Mouse (Mus musculus): ENCODE measurements at regions not wholly inside any gene's neighbourhood (a gene's known extent, or its start where the extent isn't known, plus 50 kb on each side); places are given as distances from the start of the nearest gene placed in this dataset.

- no peak for TF ChIP-seq POLR2A (IDR thresholded peaks at IDR 0.05; ENCODE audit: insufficient read depth, low read depth, low read length)
- TF ChIP-seq CTCF (IDR thresholded peaks at IDR 0.05; ENCODE audit: insufficient read depth, low read depth, low read length): no peak
Observed at GRCm38 (mm10) chr3:52403032-52403431, 134.9 kb downstream of the Foxo1 start.

All from olfactory bulb, adult 2 months (tissue).